Mouse (Mus musculus): Measurements from ENCODE around the gene Ccdc43. TPM values are rescaled to one million over a fixed set of nuclear protein-coding genes. Genes with fewer than 3 reads are reported as not detected.

The Ccdc43 gene
- total and polyA plus RNA-seq, 3 experiments: 43.4 to 56.4 (median 53.4) TPM

DNA sequence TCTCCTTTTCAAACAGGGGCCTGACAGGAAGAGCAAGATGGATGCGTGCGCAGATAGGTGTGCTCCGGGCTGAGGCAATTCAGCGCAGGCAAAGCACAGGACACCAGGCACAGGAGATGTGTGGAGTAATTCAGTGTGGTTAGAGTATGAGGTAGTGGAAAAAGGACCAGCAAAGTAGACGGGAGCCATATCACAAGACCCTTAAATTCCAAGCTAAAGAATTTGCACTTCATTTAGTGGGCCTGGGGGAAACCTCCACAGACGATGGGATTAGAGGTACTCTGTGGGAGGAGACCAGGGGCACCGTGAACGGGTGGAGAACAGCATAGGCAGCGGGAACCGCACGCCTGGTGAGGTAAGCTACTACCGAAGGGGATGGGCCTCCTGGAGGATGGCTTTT, 49.7 kb downstream of the Ccdc43 start:
- no peak overlapping the region for H3K4me2 ChIP-seq (ENCODE audit: insufficient read depth, low read depth, poor library complexity, severe bottlenecking)
- H3K4me1 ChIP-seq (ENCODE audit: control insufficient read depth in 1 of 2, insufficient read depth in 2 of 2): no peaks in the 10 kb centered on the region
- no peak overlapping the region for H3K27ac ChIP-seq (ENCODE audit: insufficient read depth, low read depth)
- no peaks in the 10 kb centered on the region for H3K9me3 ChIP-seq (replicated peaks; ENCODE audit: low read length)
- no peaks in the 10 kb centered on the region for H3K79me2 ChIP-seq (replicated peaks; ENCODE audit: control insufficient read depth, extremely low read depth, insufficient read depth, poor library complexity, severe bottlenecking)
- TF ChIP-seq ZMIZ1 (IDR thresholded peaks at IDR 0.05; ENCODE audit: low read depth, low read length): no peak
- no peak for TF ChIP-seq IRF4 (IDR thresholded peaks at IDR 0.05; ENCODE audit: low read depth, low read length)
- no peak for TF ChIP-seq TBP (conservative IDR thresholded peaks at IDR 0.05; ENCODE audit: low read depth, low read length)
- no peak for TF ChIP-seq USF1 (IDR thresholded peaks at IDR 0.05; ENCODE audit: low read depth, low read length)
- in situ Hi-C loops (cut with MboI; ENCODE audit: low pct_ligation_motif_present, low pct_unique_long_range_greater_than_20kb, low sequenced_read_pairs): loop anchor here (5.0 to 10.0 kb wide), 2 partner anchors 71 to 163 kb away; partner anchors contain the start of gene Gm11627
- no peak overlapping the region for H3K4me3 ChIP-seq (replicated peaks in 1 of 3; ENCODE audit: low read depth in 2 of 3, low read length in 2 of 3, poor library complexity in 1 of 3)
- no peak overlapping the region for H3K9ac ChIP-seq (ENCODE audit: insufficient read depth, low read depth)
- peaks cover 69% of the 10 kb centered on the region for H3K27me3 ChIP-seq (replicated peaks)
- dilution Hi-C loops (cut with MboI; ENCODE audit: extremely low pct_ligation_motif_present, extremely low pct_unique_long_range_greater_than_20kb, low sequenced_read_pairs): no loop called here
- no peaks in the 10 kb centered on the region for H3K36me3 ChIP-seq (replicated peaks in 1 of 2; ENCODE audit: control insufficient read depth in 1 of 2, insufficient read depth in 1 of 2, low read length in 1 of 2)
- DNase-seq (ENCODE audit: extremely low read depth): no peak

DNA sequence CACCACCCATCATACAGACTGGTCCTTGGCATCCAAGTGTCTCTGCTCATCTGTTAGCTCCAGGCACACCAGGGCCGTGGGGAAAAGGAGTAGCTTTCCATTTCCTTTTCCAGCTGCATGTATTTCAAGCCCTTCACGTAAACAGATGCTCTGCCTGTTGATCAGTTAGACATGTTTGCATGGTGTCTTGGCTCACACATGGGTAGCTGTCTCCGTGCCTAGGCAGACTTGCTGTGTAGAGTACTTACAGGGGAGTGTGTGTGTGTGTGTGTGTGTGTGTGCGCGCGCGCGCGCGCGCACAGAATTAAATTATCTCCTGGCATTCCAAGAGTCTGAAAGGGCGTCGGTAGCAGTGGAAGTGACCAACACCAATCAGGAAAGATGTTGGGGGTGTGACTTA, 51.4 kb downstream of the Ccdc43 start:
- Histone ChIP-seq H3K4me3 (replicated peaks in 1 of 3; ENCODE audit: low read depth in 2 of 3, low read length in 2 of 3, poor library complexity in 1 of 3) (no peak overlapping the region), H3K9me3 (replicated peaks; ENCODE audit: low read length) (no peaks in the 10 kb centered on the region), H3K27ac (ENCODE audit: insufficient read depth, low read depth) (no peak overlapping the region), H3K79me2 (replicated peaks; ENCODE audit: control insufficient read depth, extremely low read depth, insufficient read depth, poor library complexity, severe bottlenecking) (no peaks in the 10 kb centered on the region), H3K27me3 (replicated peaks) (peaks cover 76% of the 10 kb centered on the region), H3K9ac (ENCODE audit: insufficient read depth, low read depth) (no peak overlapping the region), H3K4me1 (ENCODE audit: control insufficient read depth in 1 of 2, insufficient read depth in 2 of 2) (no peaks in the 10 kb centered on the region), H3K36me3 (replicated peaks in 1 of 2; ENCODE audit: control insufficient read depth in 1 of 2, insufficient read depth in 1 of 2, low read length in 1 of 2) (no peaks in the 10 kb centered on the region), H3K4me2 (ENCODE audit: insufficient read depth, low read depth, poor library complexity, severe bottlenecking) (no peak overlapping the region)
- dilution Hi-C loops (cut with MboI; ENCODE audit: extremely low pct_ligation_motif_present, extremely low pct_unique_long_range_greater_than_20kb, low sequenced_read_pairs) (no loop called here), in situ Hi-C loops (cut with MboI; ENCODE audit: low pct_ligation_motif_present, low pct_unique_long_range_greater_than_20kb, low sequenced_read_pairs) (loop anchor here (5.0 to 10.0 kb wide), 2 partner anchors 69 to 161 kb away; partner anchors contain the start of gene Gm11627)
- DNase-seq (ENCODE audit: extremely low read depth): no peak
- TF ChIP-seq UBTF (IDR thresholded peaks at IDR 0.05; ENCODE audit: low read depth, low read length) (no peak), ELF1 (IDR thresholded peaks at IDR 0.05; ENCODE audit: low read depth, low read length) (no peak), CTCF (conservative IDR thresholded peaks at IDR 0.05 in 1 of 2, IDR thresholded peaks at IDR 0.05 in 1 of 2; ENCODE audit: low read depth in 2 of 2, low read length in 2 of 2) (no peak), RCOR1 (conservative IDR thresholded peaks at IDR 0.05; ENCODE audit: low read depth, low read length) (no peak), USF2 (conservative IDR thresholded peaks at IDR 0.05; ENCODE audit: low read depth, low read length) (no peak), ZKSCAN1 (IDR thresholded peaks at IDR 0.05; ENCODE audit: borderline replicate concordance, low read depth, low read length) (no peak), NELFE (IDR thresholded peaks at IDR 0.05; ENCODE audit: low read depth, low read length) (no peak), CHD1 (IDR thresholded peaks at IDR 0.05; ENCODE audit: low read depth, low read length) (no peak), JUND (conservative IDR thresholded peaks at IDR 0.05; ENCODE audit: low read depth, low read length) (no peak), ZNF384 (IDR thresholded peaks at IDR 0.05; ENCODE audit: low read depth, low read length) (no peak), ETS1 (conservative IDR thresholded peaks at IDR 0.05; ENCODE audit: low read depth, low read length) (no peak), POLR2AphosphoS2 (IDR thresholded peaks at IDR 0.05; ENCODE audit: low read depth, low read length) (no peak), SIN3A (IDR thresholded peaks at IDR 0.05; ENCODE audit: low read length) (no peak), MAFK (IDR thresholded peaks at IDR 0.05; ENCODE audit: insufficient replicate concordance, low read length) (no peak), TCF12 (IDR thresholded peaks at IDR 0.05; ENCODE audit: low read depth, low read length) (no peak), MAX (IDR thresholded peaks at IDR 0.05; ENCODE audit: low read length) (no peak), ZC3H11A (IDR thresholded peaks at IDR 0.05; ENCODE audit: low read depth, low read length) (no peak), USF1 (IDR thresholded peaks at IDR 0.05; ENCODE audit: low read depth, low read length) (no peak), JUN (IDR thresholded peaks at IDR 0.05; ENCODE audit: insufficient read depth, low read depth, low read length) (no peak)
